Mouse (Mus musculus): Measurements from ENCODE around the gene Nup98.

Nup98 gene

DNA sequence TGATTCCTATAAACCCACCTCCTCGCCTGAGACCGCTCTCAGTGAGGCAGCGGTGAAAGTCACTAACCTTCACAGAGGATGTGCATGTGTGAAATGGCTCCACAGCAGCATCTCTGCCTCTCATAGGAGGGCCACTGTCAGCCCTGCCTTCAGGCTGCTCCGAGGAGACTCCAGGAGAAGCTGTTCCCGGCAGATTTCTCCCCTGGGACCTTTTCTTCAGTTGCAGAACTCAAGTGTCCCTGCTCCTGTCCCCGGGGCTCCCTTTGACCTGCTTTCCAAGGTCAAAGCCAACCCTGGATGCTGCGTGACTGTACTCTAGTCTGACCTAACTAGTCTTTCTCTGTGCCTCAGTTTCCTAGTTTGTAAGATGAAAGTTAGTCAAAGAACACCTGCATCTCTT lies 100.8 kb downstream of the Nup98 start, which contains the start of gene Art5:
Gene Art5 (minus strand): TSS at position 319 of the 400 bp plus-strand sequence.
- POLR2A ChIA-PET = interaction anchor here in 2 of 4 experiments (1.1 to 2.2 kb wide), 3 partner anchors 8 to 102 kb away, joined by 3 to 10 read pairs (median 6); partner anchors contain the start of gene Art1 (in 1 of the 2)
- CTCF ChIA-PET = no interaction called here

DNA sequence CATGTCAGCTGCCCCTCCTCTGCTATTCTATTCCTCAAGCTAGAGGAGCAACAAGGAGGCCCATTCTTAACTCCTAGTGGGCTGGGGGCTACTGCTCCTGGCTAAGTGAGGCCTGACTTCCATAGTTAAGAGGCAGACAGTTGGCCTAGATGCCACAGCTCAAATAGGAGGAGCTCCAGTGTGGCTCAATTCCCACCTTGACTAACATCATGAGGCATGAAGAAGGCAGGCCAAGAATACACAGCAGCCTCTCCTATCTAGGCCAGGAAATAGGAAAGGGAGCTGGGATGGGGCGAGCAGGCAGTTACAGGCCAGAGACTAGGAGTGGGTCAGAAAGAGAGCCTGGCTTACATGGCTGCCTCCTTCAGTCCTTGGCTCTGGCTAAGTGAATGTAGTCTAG lies 101.8 kb downstream of the Nup98 start:
- ChIA-PET CTCF (no interaction called here), POLR2A (interaction anchor here in 3 of 4 experiments (0.6 to 2.9 kb wide), 9 partner anchors 8 to 168 kb away, joined by 3 to 10 read pairs (median 3); partner anchors contain the start of genes Rnf121 (in 1 of the 3), Xndc1 (in 1 of the 3) and Xntrpc (in 1 of the 3))

DNA sequence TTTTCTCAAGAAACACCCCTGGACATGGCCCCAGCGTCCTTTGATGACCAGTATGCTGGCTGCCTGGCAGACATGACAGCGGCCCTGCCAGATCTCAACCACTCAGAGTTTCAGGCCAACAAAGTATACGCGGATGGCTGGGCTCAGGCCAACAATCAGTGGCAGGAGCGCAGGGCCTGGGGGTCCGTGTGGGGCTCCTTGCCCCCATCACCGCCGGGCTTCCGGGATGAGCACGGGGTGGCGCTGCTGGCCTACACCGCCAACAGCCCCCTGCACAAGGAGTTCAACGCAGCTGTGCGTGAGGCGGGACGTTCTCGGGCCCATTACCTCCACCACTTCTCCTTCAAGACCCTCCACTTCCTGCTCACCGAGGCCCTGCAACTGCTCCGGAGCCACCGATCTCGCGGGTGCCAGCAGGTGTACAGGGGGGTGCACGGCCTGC lies 103.3 kb downstream of the Nup98 start:
- ChIA-PET POLR2A (interaction anchor here in 2 of 4 experiments (1.0 to 2.9 kb wide), 7 partner anchors 10 to 104 kb away, joined by 3 to 9 read pairs (median 3); partner anchors contain the start of genes Chrna10 (in 1 of the 2), Nup98 (in 1 of the 2), Pgap2 (in 1 of the 2) and Rnf121 (in 1 of the 2)), CTCF (interaction anchor here in 1 of 4 experiments (0.7 kb wide), 1 partner anchor 108 kb away, joined by 3 read pairs; no protein-coding TSS in a partner anchor)

DNA sequence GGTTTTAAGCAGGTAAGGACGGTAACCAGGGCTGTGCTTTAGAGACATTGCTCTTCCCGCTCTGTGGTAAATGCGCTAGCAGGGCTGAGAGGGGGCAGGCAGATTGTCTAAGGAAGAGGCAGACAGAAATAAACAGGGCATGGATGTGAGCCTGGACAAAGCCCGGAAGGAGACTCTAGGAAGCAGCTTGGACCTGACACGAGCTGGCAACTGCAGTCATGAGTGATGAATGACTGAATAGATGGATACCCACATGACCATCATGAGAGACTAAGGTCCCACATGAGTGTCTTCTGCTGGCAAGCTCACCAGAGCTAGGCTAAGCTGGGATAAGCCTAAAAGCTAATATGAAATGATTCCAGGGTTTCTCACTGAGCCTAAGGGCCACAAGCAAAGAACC lies 105.8 kb downstream of the Nup98 start:
- ChIA-PET POLR2A (interaction anchor here in 2 of 4 experiments (0.5 to 5.9 kb wide), 3 partner anchors 9 to 39 kb away, joined by 4 to 56 read pairs (median 6); partner anchors contain the start of genes Rnf121 (in 1 of the 2), Xndc1 (in 1 of the 2) and Xntrpc (in 1 of the 2)), CTCF (no interaction called here)

DNA sequence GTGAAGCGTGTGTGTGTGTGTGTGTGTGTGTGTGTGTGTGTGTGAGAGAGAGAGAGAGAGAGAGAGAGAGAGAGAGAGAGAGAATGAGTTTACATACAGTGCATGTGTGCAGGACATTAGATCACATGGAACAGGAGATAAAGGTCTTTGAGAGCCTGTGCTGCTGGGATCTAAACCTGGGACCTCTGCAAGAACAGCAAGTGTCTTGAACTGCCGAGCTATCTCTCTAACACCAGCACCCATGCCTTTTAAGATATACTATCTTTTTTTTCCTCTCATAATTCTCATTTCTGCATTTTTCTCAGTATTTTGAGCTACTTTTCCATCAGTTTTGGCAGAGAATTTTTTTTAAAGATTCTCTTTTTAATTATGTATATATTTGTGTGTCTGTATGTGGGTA lies 106.4 kb downstream of the Nup98 start:
- ChIA-PET POLR2A (interaction anchor here in 2 of 4 experiments (0.5 to 5.9 kb wide), 3 partner anchors 19 to 40 kb away, joined by 6 to 56 read pairs (median 19); partner anchors contain the start of genes Rnf121 (in 1 of the 2), Xndc1 (in 1 of the 2) and Xntrpc (in 1 of the 2)), CTCF (no interaction called here)

DNA sequence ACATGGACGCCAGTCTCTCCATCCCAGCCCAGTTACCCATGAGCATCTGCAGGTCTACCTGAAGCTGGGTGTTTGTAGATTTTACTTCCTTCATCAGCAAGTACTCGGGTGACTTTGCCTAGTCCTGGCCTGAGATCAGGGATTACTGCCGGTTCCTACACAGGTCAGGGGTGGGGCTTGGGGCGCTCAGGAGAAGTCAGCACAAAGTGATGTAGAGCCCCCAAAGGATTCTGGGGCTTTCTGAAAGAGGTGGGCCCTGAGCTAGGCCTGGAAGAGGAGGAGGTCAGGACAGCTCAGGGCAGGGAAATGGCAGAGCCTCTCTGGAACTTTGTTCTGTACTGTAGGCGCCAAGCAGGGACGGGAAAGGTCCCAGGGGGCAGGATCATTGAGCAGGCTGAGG lies 107.3 kb downstream of the Nup98 start:
- ChIA-PET CTCF (interaction anchor here in 1 of 4 experiments (1.0 to 1.4 kb wide), 2 partner anchors 16 to 42 kb away, joined by 3 to 4 read pairs; no protein-coding TSS in a partner anchor), POLR2A (interaction anchor here in 2 of 4 experiments (0.6 to 5.9 kb wide), 20 partner anchors 9 to 449 kb away, joined by 3 to 56 read pairs (median 4); partner anchors contain the start of genes Rnf121 (in 2 of the 2), Xndc1 (in 2 of the 2), Xntrpc (in 2 of the 2) and Nup98 (in 1 of the 2))

DNA sequence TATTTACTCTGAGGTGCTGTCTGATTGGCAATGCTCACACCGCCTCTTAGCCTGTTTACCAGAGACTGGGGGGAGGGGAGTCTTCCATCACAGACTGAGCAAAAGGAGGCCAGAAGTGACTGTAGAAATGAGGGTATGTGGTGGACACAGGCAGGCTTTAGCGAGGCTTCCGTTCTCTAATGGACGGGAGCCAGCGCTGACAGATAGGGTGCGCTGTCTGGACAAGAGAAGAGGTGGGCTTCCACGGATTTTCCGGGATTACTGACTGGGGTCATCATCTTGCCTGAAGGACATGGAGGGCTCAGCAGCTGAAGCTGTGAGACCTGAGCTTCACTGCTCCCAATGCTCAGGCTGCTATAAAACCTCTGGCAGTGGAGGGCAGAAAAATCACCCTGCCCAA lies 107.7 kb downstream of the Nup98 start:
- ChIA-PET POLR2A (interaction anchor here in 2 of 4 experiments (0.6 to 5.9 kb wide), 21 partner anchors 9 to 448 kb away, joined by 3 to 56 read pairs (median 4); partner anchors contain the start of genes Rnf121 (in 2 of the 2), Xndc1 (in 2 of the 2), Xntrpc (in 2 of the 2) and Nup98 (in 1 of the 2)), CTCF (interaction anchor here in 2 of 4 experiments (0.7 to 1.4 kb wide), 3 partner anchors 16 to 690 kb away, joined by 3 to 4 read pairs (median 4); no protein-coding TSS in a partner anchor)

DNA sequence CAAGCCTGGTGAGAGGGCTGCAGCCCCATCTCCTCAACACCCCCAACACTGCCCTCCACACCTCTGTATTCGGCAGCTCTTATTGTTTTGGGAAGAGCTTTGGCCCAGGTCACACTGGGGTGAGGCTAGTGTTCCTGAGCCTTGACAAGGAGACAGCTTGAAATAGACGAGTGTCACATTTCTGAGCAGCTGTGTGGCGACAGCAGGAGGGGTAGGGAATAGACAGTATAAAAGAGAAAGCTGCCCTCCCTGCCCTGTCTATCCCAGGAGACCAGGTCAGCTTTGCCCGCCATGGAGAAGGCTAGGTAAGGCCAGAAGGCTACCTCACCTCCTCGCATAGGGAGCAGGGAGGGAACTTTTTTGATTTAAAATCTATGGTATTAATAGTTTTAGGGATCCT lies 108.5 kb downstream of the Nup98 start, which contains the start of gene Art1:
Gene Art1 (plus strand): TSS at position 257 of the 400 bp plus-strand sequence.
- POLR2A ChIA-PET = interaction anchor here in 3 of 4 experiments (0.7 to 5.9 kb wide), 16 partner anchors 8 to 435 kb away, joined by 3 to 56 read pairs (median 5); partner anchors contain the start of genes Rnf121 (in 3 of the 3), Xndc1 (in 3 of the 3), Xntrpc (in 2 of the 3) and Art5 (in 1 of the 3)
- CTCF ChIA-PET = interaction anchor here in 3 of 4 experiments (0.6 to 0.7 kb wide), 4 partner anchors 17 to 689 kb away, joined by 3 to 4 read pairs (median 4); no protein-coding TSS in a partner anchor

DNA sequence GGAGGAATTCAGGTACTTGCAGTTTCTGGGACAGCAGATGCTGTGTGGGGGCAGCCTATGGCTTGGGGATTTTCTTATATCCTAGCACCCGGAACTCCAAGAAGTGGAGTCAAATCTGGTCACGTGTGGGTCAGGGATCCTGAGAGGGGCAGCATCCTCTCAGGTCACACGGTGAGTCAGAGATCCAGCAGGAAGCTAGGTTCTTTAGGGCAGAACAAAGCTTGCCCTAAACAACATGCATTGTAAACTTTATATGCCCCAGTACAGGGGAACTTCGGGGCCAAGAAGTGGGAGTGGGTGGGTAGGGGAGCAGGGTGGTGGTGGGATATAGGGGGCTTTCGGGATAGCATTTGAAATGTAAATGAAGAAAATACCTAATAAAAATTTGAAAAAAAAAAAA lies 109.1 kb downstream of the Nup98 start:
- ChIA-PET POLR2A (interaction anchor here in 3 of 4 experiments (0.7 to 5.9 kb wide), 27 partner anchors 9 to 437 kb away, joined by 3 to 56 read pairs (median 4); partner anchors contain the start of genes Rnf121 (in 3 of the 3), Xndc1 (in 3 of the 3), Xntrpc (in 2 of the 3) and Art5 (in 1 of the 3)), CTCF (interaction anchor here in 3 of 4 experiments (0.6 to 1.6 kb wide), 7 partner anchors 12 to 437 kb away, joined by 3 to 5 read pairs (median 3); partner anchors contain the start of gene Clpb (in 1 of the 3))

DNA sequence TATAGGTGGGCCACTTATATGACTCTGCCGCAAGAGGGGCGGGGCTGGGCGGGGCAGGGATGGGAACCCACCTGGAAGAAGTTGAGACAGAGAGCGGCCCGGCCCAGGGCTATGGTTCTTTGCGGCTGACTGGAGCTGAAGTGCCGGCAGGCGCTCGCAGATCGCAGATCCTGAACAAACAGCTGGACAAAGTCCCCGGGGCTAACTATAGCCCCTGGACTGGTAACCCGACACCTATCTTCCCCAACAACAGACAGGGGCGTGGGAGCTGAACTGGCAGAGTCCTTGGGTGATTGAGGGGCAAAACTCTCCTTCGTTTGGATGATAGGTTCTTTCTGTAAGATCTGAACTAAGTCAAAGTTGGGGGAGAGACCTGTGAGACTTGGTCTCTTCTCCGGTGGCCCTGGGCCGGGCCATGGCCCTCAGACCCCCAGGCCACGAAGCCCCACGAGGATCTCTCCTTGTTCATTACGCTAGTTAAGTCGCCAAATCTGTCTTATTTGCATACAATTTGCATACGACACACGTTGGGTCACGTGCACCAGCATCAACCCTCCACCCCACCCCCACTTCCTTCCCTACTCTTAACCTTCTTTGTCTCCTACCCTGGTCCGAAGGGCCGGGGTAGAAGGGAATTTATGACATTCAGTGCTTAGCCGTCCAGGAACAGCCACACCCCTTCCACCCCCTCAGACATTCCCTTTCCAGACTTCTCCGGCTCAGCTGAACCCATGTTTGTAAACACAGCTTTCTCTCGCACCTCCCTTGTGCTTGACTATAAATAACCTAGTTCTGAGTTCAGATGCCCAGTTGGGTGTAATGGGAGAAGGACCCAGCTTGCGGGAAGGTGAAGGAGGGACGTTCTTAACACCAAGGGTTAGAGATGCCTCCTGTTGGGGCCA lies 110.0 kb downstream of the Nup98 start:
- CTCF ChIA-PET = interaction anchor here (0.5 to 1.6 kb wide), 9 partner anchors 11 to 1003 kb away, joined by 3 to 5 read pairs (median 3); partner anchors contain the start of genes Clpb (in 1 of the 4), Rnf121 (in 1 of the 4), Xndc1 (in 1 of the 4) and Xntrpc (in 1 of the 4)
- POLR2A ChIA-PET = interaction anchor here in 3 of 4 experiments (0.5 to 5.9 kb wide), 43 partner anchors 7 to 981 kb away, joined by 3 to 56 read pairs (median 4); partner anchors contain the start of genes Rnf121 (in 3 of the 3), Xndc1 (in 3 of the 3), Lamtor1 (in 2 of the 3) and Xntrpc (in 2 of the 3)

DNA sequence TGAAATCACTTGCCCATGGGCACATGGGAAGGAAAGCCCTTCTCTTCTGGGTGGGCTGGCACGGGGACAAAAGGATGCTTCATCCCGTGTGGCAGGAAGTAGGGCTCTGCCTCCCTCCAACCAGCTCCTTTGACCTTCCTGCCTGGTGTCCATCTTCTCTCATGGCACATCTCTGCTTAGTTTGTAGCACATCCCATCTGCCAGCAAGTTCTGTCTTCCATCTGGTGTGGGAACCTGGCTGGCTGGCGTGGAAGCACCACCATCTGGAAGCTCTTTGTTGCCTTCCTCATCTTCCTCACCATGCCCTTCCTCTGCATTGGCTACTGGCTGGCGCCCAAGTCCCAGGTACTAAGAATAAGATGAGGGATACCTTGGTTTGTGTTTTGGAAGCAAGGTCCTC lies 122.6 kb downstream of the Nup98 start:
- POLR2A ChIA-PET = interaction anchor here in 1 of 4 experiments (0.6 to 2.1 kb wide), 3 partner anchors 11 to 160 kb away, joined by 3 to 5 read pairs (median 4); partner anchors contain the start of gene Art1
- CTCF ChIA-PET = interaction anchor here in 2 of 4 experiments (1.0 to 1.2 kb wide), 2 partner anchors 89 to 168 kb away, joined by 3 to 4 read pairs; no protein-coding TSS in a partner anchor

DNA sequence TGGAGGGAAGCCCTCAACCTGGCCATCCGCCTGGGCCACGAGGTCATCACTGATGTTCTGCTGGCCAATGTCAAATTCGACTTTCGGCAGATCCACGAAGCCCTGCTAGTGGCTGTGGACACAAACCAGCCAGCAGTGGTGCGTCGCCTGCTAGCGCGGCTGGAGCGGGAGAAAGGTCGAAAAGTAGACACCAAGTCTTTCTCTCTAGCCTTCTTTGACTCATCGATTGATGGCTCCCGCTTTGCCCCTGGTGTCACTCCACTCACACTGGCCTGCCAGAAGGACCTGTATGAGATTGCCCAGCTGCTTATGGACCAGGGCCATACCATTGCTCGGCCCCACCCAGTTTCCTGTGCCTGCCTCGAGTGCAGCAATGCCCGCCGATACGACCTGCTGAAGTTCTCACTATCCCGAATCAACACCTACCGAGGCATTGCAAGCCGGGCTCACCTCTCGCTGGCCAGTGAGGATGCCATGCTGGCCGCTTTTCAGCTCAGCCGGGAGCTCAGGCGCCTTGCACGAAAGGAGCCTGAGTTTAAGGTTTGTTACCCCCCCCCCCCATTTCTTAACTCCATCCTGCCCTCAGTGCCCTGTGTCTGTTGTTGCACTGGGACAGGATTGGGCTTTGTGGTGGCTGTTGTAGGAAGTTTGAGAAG lies 125.8 kb downstream of the Nup98 start:
- POLR2A ChIA-PET = interaction anchor here (0.6 to 3.0 kb wide), 16 partner anchors 11 to 250 kb away, joined by 3 to 19 read pairs (median 4); partner anchors contain the start of genes Art1 (in 2 of the 4), Il18bp (in 1 of the 4) and Xntrpc (in 1 of the 4)
- CTCF ChIA-PET = interaction anchor here in 3 of 4 experiments (0.6 to 1.5 kb wide), 5 partner anchors 17 to 167 kb away, joined by 3 read pairs; no protein-coding TSS in a partner anchor

DNA sequence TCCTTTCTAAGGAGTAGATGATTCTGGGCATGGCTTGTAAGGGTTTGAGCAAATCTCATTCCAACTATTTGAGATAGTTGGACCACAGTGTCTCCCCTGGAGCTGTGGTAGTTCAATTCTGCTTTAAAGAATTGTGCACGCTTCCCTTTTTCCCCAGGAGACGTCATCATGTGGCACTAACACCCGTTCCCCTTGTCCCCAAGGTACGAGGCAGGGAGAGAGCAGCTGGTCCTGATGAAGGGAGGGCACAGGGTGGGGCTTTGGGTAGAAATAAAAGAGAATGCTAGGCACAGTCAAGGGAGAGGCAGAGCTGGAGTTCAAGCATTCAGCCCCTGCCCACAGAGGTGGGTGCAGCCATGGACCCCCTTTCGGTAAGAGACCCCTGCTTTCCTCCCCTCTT lies 127.2 kb downstream of the Nup98 start, which contains the start of gene Trpc2:
Gene Trpc2 (plus strand): TSS at position 301 of the 400 bp plus-strand sequence.
- POLR2A ChIA-PET = interaction anchor here in 1 of 4 experiments (1.1 to 2.4 kb wide), 3 partner anchors 14 to 216 kb away, joined by 3 to 10 read pairs (median 5); partner anchors contain the start of gene Art1
- CTCF ChIA-PET = interaction anchor here in 1 of 4 experiments (1.0 kb wide), 1 partner anchor 8 kb away, joined by 3 read pairs; no protein-coding TSS in a partner anchor

DNA sequence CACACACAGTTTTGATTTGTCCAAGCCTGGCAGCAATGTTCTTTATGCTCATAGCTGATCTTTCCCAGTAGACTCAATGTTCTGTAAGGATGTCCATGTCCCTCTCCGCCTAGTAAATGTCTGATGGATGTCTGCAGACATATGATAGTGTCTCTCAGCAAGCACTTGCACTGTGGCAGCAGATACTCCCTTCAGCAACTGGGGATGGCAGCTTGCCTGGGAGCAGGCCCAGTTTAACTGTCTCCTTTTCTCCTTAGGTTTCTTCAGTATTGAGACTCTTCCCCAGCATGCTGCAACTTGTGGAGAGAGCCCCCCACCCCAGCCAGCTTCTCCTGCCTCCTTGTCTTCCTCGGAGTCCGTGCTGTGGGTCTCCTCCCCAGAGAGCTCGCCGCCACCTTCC lies 128.2 kb downstream of the Nup98 start:
- ChIA-PET POLR2A (interaction anchor here in 2 of 4 experiments (0.6 to 2.4 kb wide), 5 partner anchors 8 to 83 kb away, joined by 3 to 5 read pairs (median 3); partner anchors contain the start of gene Xntrpc (in 1 of the 2)), CTCF (no interaction called here)

DNA sequence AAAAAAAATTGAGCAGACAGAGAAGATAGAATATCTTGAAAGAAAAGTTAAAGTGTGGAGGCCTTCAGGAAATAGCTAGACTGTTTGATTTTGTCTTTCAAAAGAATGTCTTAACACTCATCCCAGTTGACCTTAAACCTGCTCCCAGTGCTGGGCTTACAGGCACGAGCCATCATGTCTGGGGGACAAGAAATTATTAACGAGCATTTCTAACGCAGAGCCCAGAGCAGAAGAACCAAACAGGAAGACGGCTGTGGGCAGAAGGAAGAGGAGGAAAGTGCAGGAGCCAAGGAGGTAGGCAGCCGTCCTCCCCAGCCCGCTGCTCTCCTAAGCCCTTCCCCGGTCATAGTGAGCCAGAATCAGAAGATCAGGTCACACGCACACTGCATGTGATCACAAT lies 129.7 kb downstream of the Nup98 start:
- CTCF ChIA-PET = interaction anchor here in 2 of 4 experiments (0.7 kb wide), 2 partner anchors 14 to 337 kb away, joined by 4 to 5 read pairs; no protein-coding TSS in a partner anchor
- POLR2A ChIA-PET = interaction anchor here in 3 of 4 experiments (0.7 to 2.4 kb wide), 10 partner anchors 14 to 243 kb away, joined by 3 to 10 read pairs (median 3); partner anchors contain the start of genes Rnf121 (in 2 of the 3), Xntrpc (in 2 of the 3) and Xndc1 (in 1 of the 3)

DNA sequence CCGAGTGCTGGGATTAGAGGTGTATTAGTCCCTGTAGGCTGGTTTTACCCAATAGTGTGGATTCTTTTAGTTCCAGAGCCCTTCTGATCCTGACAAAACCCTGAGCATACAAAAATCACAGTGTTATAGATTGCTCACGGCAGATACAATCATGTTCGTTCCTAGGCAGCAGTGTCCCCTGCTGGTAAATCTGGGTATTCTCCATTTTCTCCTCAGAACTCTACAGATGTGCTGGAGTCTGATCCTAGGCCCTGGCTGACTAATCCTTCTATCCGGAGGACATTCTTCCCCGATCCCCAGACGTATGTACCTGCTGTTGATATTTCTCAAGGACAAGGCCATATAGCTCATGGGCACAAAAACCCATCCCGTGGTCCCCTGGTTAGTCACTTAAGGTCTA lies 131.5 kb downstream of the Nup98 start:
- POLR2A ChIA-PET = interaction anchor here in 2 of 4 experiments (0.6 to 2.4 kb wide), 4 partner anchors 12 to 131 kb away, joined by 4 to 9 read pairs (median 6); partner anchors contain the start of genes Rnf121 (in 1 of the 2) and Xntrpc (in 1 of the 2)
- CTCF ChIA-PET = interaction anchor here in 2 of 4 experiments (0.5 to 2.0 kb wide), 3 partner anchors 123 to 161 kb away, joined by 3 to 5 read pairs (median 4); no protein-coding TSS in a partner anchor

All from embryonic stem cell, embryonic (primary cell).